Mouse (Mus musculus) MEL (cell line): ENCODE results near the gene Tshz2.

ENCODE experiments used
- CTCF ChIP-seq, 3 experiments: IDR thresholded peaks in 2 of 3; conservative IDR thresholded peaks in 1 of 3; 2 replicates each; pipeline ENCODE4 v1.5.1; 2011 to 2012; ENCODE audit warnings: low read length in 3 of 3, low read depth in 2 of 3, mild to moderate bottlenecking in 2 of 3, improper control_type of control experiment in 1 of 3, inconsistent platforms in 1 of 3, mixed read lengths in 1 of 3, moderate library complexity in 1 of 3; ENCODE audit not compliant: control insufficient read depth in 1 of 3, insufficient read depth in 1 of 3, poor library complexity in 1 of 3, severe bottlenecking in 1 of 3
- EP300 ChIP-seq, 2 experiments: IDR thresholded peaks; 2 replicates each; pipeline ENCODE4 v1.6.1; 2011; ENCODE audit warnings: improper control_type of control experiment in 2 of 2, low read length in 2 of 2, low read depth in 1 of 2, mild to moderate bottlenecking in 1 of 2
- ETS1 ChIP-seq: IDR thresholded peaks from 2 replicates; pipeline ENCODE4 v1.6.1; 2012; ENCODE audit warnings: low read depth, mild to moderate bottlenecking, inconsistent platforms, low read length, improper control_type of control experiment, moderate library complexity
- GATA1 ChIP-seq: IDR thresholded peaks from 2 replicates; pipeline ENCODE4 v1.6.1; 2011; ENCODE audit warnings: low read depth, low read length, improper control_type of control experiment
- MAX ChIP-seq: IDR thresholded peaks from 2 replicates; pipeline ENCODE4 v1.6.1; 2011; ENCODE audit warnings: low read length, improper control_type of control experiment
- MAZ ChIP-seq: IDR thresholded peaks from 2 replicates; pipeline ENCODE4 v1.6.1; 2012; ENCODE audit warnings: low read depth, mild to moderate bottlenecking, inconsistent platforms, low read length, improper control_type of control experiment
- MYC ChIP-seq: IDR thresholded peaks from 2 replicates; pipeline ENCODE4 v1.6.1; 2011; ENCODE audit warnings: low read depth, mild to moderate bottlenecking, low read length, improper control_type of control experiment, moderate library complexity
- NELFE ChIP-seq: IDR thresholded peaks from 2 replicates; pipeline ENCODE4 v1.6.1; 2011; ENCODE audit warnings: low read depth, low read length, improper control_type of control experiment
- POLR2A ChIP-seq, 2 experiments: IDR thresholded peaks; 2 replicates each; pipeline ENCODE4 v1.6.1; 2011 to 2012; ENCODE audit warnings: low read length in 2 of 2, mild to moderate bottlenecking in 2 of 2, control low read depth in 1 of 2, improper control_type of control experiment in 1 of 2, low read depth in 1 of 2, moderate library complexity in 1 of 2; ENCODE audit not compliant: control insufficient read depth in 1 of 2, insufficient read depth in 1 of 2, poor library complexity in 1 of 2
- RAD21 ChIP-seq: IDR thresholded peaks from 2 replicates; pipeline ENCODE4 v1.6.1; 2011; ENCODE audit warnings: mild to moderate bottlenecking, low read depth, low read length, improper control_type of control experiment
- ZC3H11A ChIP-seq: IDR thresholded peaks from 2 replicates; pipeline ENCODE4 v1.6.1; 2012; ENCODE audit warnings: low read depth, mild to moderate bottlenecking, inconsistent platforms, low read length, improper control_type of control experiment

GRCm38 (mm10) chr2:169924177-169924810 lies 291.5 kb downstream of the Tshz2 start:
- TF ChIP-seq CTCF (IDR thresholded peaks at IDR 0.05 in 2 of 3, conservative IDR thresholded peaks at IDR 0.05 in 1 of 3; ENCODE audit: control insufficient read depth in 1 of 3, insufficient read depth in 1 of 3, low read depth in 2 of 3, low read length in 3 of 3, poor library complexity in 1 of 3, severe bottlenecking in 1 of 3) (no peak), POLR2A (IDR thresholded peaks at IDR 0.05; ENCODE audit: control insufficient read depth in 1 of 2, insufficient read depth in 1 of 2, low read depth in 1 of 2, low read length in 2 of 2, poor library complexity in 1 of 2) (no peak), MYC (no peak), EP300 (IDR thresholded peaks at IDR 0.05; ENCODE audit: low read depth in 1 of 2, low read length in 2 of 2) (no peak), MAZ (no peak), ZC3H11A (no peak), GATA1 (no peak), ETS1 (no peak), NELFE (no peak), MAX (no peak), RAD21 (no peak)
